Mouse (Mus musculus): ENCODE measurements around the gene Fh1. TPM values are rescaled to one million over a fixed set of nuclear protein-coding genes. Genes with fewer than 3 reads are reported as not detected.

Gene Fh1
- polyA plus RNA-seq, 1 experiment from 2014 or later: 75.4 TPM

DNA sequence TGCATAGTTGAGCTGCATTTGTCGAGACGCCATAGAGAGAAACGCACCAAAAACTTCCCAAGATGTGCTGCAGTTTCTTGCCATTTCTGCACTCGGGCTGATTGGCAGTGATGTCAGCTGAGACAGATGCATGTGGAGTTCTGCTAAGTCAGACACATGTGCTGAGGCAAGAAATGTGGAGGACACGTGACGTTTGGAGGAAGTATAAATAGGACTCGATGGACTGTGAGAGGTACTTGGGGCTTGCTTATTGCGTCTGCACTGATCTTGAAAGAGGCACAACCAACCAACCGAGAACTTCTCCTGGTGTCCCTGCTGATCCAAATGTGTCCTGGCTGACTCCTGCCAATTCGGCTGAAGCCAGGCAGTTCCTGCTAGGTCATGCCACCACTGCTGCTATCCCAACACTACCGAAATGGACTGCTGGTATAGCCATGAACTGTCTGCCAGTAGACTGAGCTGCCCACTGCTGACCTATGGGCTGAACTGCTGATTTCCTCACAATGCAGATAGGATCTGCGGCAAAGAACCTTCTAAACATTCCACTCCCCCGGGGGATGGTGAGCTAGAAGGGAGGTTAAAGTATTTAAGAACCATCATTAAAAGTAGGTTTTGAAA, 5.5 kb downstream of the Fh1 start, which contains the start of gene Kmo:
Gene Kmo (plus strand): TSS at position 568 of the 618 bp plus-strand sequence.
- no peak for ATAC-seq (ENCODE audit: insufficient read depth)
- no peak within 1 kb of the TSS for H3K27ac ChIP-seq (replicated peaks)
- no peak within 1 kb of the TSS for H3K9ac ChIP-seq
- no peak within 1 kb of the TSS for H3K4me3 ChIP-seq (replicated peaks)
- H3K36me3 ChIP-seq (replicated peaks): peaks cover 33% of the 10 kb centered on the region
- H3K4me1 ChIP-seq (replicated peaks): peaks cover 8% of the 10 kb centered on the region
- H3K9me3 ChIP-seq (replicated peaks): no peaks in the 10 kb centered on the region
- no peaks in the 10 kb centered on the region for H3K27me3 ChIP-seq
- WGBS (ENCODE audit: insufficient replicate concordance): 77% methylated on average over 13 of the region's 13 CpGs
- no peak within 1 kb of the TSS for H3K4me2 ChIP-seq

DNA sequence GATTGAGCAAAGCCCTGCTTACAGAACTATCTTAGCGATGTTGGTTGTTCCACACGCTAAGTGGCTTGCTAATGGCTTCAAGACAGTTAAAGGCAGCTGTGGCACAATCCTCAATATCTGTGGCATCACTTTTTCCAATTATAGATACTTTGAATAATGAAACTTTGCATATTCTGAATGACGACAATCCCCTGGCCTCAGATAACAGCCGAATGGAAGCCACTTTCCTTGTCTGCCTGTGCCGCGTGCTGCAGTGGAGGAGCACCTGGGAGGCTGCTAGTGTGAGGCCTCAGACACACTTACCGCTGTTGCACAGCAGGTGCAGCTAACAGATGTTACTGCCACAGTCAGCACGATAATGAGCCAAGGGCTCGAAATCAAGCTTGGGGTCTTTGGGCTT, 10.4 kb downstream of the Fh1 start:
- ATAC-seq (ENCODE audit: insufficient read depth): no peak
- no peaks in the 10 kb centered on the region for H3K27me3 ChIP-seq
- peaks cover 65% of the 10 kb centered on the region for H3K36me3 ChIP-seq (replicated peaks)
- WGBS (ENCODE audit: insufficient replicate concordance): 83% methylated on average over 9 of the region's 9 CpGs
- no peak overlapping the region for H3K27ac ChIP-seq (replicated peaks)
- no peak overlapping the region for H3K4me3 ChIP-seq (replicated peaks)
- no peaks in the 10 kb centered on the region for H3K9me3 ChIP-seq (replicated peaks)
- no peaks in the 10 kb centered on the region for H3K4me1 ChIP-seq (replicated peaks)
- H3K4me2 ChIP-seq: no peak overlapping the region
- H3K9ac ChIP-seq: no peak overlapping the region

DNA sequence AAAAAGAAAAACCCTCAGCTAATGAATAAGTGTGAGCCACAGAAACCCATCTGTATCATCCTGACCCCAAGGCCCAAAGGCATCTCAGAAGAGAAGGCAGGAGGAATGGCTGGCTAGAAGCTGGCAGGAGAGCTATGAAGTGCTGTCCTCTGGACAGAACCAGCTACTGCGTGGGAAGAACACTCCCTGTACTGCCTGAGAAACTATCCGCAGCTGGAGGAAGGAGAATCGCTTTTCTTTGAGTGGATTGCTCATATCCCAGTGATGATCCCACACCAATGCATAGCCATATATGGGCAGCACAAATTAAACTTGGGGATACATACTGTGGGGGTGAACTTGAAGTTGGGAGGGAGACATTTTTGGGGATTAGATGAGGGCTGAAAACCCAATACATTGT, 16.7 kb downstream of the Fh1 start:
- no peaks in the 10 kb centered on the region for H3K27me3 ChIP-seq
- WGBS (ENCODE audit: insufficient replicate concordance): 83% methylated on average over 3 of the region's 3 CpGs
- H3K27ac ChIP-seq (replicated peaks): peak overlapping the region; percentile 14; the same call in 1 of the 2 replicates
- no peak overlapping the region for H3K4me2 ChIP-seq
- no peak overlapping the region for H3K9ac ChIP-seq
- ATAC-seq (ENCODE audit: insufficient read depth): no peak
- H3K9me3 ChIP-seq (replicated peaks): no peaks in the 10 kb centered on the region
- no peak overlapping the region for H3K4me3 ChIP-seq (replicated peaks)
- H3K4me1 ChIP-seq (replicated peaks): peaks cover 2% of the 10 kb centered on the region; the same call in 1 of the 2 replicates
- H3K36me3 ChIP-seq (replicated peaks): peaks cover 74% of the 10 kb centered on the region

DNA sequence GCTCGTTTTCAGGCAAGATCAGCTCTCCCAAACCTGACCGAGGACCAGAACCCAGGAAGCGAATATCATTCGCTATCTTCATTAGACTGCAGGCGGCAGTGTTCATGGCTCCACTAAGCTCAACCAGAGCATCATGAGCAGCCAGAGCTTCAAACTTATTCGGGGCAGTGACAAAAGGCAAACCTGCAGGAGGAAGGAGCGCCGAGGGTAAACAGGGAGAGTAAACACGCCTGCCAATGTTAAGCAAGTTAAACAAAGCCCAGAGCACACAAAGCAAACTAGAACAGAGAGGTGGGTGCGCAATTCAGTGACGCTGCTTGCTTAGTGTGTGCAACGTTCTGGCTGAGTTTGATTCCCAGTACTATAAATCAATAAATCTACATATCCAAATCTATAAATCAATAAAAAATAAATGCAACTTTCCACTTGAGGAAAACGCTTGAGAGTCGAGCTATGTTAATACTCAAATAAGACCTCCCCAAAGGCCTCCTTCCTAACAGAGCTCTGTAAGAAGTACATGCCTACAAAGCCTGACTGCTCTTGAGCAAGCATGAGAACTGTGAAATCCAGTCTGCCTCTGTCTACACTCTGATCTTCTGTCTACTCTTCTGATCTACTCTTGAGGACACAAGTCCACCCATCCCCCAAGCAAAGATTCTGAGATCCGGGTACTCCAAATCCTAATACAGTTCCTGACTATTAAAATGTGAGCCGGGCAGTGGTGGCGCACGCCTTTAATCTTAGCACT, 17.4 kb downstream of the Fh1 start:
- Histone ChIP-seq H3K4me2 (no peak overlapping the region), H3K9ac (no peak overlapping the region), H3K27ac (replicated peaks) (0 out of 2 replicates have a peak overlapping the region, but pooled peaks have one; percentile 14), H3K4me3 (replicated peaks) (no peak overlapping the region), H3K4me1 (replicated peaks) (peaks cover 2% of the 10 kb centered on the region; the same call in 1 of the 2 replicates), H3K27me3 (no peaks in the 10 kb centered on the region), H3K36me3 (replicated peaks) (peaks cover 78% of the 10 kb centered on the region), H3K9me3 (replicated peaks) (no peaks in the 10 kb centered on the region)
- 75% methylated on average over 18 of the region's 18 CpGs for WGBS (ENCODE audit: insufficient replicate concordance)
- ATAC-seq (ENCODE audit: insufficient read depth): peak; percentile 87

DNA sequence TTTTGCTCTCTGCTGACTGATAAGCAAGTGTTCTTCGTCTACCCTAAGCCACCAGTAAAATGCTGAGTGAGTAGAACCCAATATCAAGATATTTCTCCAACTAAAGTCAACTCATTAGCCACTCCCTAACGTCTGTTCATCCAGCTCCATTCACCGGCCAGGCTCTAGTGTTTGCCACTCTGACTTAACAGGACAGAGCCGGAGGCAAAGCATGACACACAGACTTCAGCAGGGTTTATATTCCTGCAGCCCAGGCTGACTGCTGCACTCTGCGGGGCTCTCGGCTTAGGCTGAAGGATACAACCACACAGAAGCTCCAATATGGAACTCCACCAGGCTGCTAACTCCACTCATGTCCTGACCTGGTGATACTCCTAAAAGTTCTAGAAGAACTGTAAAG, 18.1 kb downstream of the Fh1 start:
- H3K27ac ChIP-seq (replicated peaks): no peak overlapping the region
- no peaks in the 10 kb centered on the region for H3K27me3 ChIP-seq
- H3K9ac ChIP-seq: no peak overlapping the region
- H3K36me3 ChIP-seq (replicated peaks): peaks cover 81% of the 10 kb centered on the region
- H3K4me3 ChIP-seq (replicated peaks): no peak overlapping the region
- H3K4me2 ChIP-seq: no peak overlapping the region
- H3K9me3 ChIP-seq (replicated peaks): no peaks in the 10 kb centered on the region
- peaks cover 2% of the 10 kb centered on the region; the same call in 1 of the 2 replicates for H3K4me1 ChIP-seq (replicated peaks)
- ATAC-seq (ENCODE audit: insufficient read depth): peak; percentile 10; the same call in 1 of the 2 replicates
- 66% methylated on average over 6 of the region's 6 CpGs for WGBS (ENCODE audit: insufficient replicate concordance)

DNA sequence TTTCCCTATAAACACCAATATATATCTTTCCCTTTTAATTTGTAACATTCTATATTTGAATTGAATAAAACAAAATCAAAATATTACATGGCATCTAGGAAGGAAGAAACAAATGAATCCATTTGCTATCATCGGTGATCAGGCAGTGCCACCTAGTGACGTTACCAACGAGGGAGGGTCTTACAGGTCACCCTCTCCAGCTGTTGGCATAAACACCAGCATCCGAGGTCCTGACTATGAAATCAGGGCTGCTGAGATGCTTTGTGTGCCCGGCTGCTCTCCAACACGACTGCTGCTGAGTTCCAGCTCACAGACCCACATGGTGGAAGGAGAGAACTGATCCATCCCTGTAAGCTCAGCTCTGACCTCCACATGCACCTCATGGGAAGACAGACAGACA, 22.0 kb downstream of the Fh1 start:
- no peak overlapping the region for H3K27ac ChIP-seq (replicated peaks)
- no peaks in the 10 kb centered on the region for H3K9me3 ChIP-seq (replicated peaks)
- peaks cover 66% of the 10 kb centered on the region for H3K36me3 ChIP-seq (replicated peaks)
- no peak overlapping the region for H3K4me2 ChIP-seq
- 76% methylated on average over 6 of the region's 6 CpGs for WGBS (ENCODE audit: insufficient replicate concordance)
- H3K4me1 ChIP-seq (replicated peaks): peaks cover 2% of the 10 kb centered on the region; the same call in 1 of the 2 replicates
- H3K4me3 ChIP-seq (replicated peaks): no peak overlapping the region
- no peak for ATAC-seq (ENCODE audit: insufficient read depth)
- H3K9ac ChIP-seq: no peak overlapping the region
- no peaks in the 10 kb centered on the region for H3K27me3 ChIP-seq

DNA sequence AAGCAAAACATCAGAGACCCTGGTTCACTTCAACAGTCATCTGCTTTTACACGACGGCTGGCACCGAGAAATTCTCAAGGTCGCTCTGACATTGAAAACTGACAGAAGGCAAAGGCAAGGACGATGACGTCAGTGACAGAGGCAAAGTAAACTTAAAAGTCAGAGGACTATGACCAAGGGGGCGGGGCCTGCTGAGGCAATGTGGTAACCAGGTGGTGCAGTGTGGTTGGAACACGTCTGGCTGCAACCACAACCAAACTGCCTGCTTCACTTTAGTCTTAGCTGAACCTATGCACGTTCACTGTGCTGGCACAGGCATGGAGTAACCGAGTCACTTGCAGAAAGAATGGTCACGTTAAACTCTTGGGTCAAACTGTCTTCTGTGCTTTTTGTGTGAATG, 23.2 kb downstream of the Fh1 start:
- ATAC-seq (ENCODE audit: insufficient read depth): peak; percentile 28; the same call in 1 of the 2 replicates
- no peak overlapping the region for H3K4me2 ChIP-seq
- H3K4me3 ChIP-seq (replicated peaks): no peak overlapping the region
- peaks cover 54% of the 10 kb centered on the region for H3K36me3 ChIP-seq (replicated peaks)
- H3K27me3 ChIP-seq: no peaks in the 10 kb centered on the region
- no peaks in the 10 kb centered on the region for H3K9me3 ChIP-seq (replicated peaks)
- WGBS (ENCODE audit: insufficient replicate concordance): 69% methylated on average over 11 of the region's 11 CpGs
- H3K27ac ChIP-seq (replicated peaks): no peak overlapping the region
- H3K4me1 ChIP-seq (replicated peaks): 0 out of 2 replicates have a peak, but pooled peaks cover under 1% of the 10 kb centered on the region
- no peak overlapping the region for H3K9ac ChIP-seq

DNA sequence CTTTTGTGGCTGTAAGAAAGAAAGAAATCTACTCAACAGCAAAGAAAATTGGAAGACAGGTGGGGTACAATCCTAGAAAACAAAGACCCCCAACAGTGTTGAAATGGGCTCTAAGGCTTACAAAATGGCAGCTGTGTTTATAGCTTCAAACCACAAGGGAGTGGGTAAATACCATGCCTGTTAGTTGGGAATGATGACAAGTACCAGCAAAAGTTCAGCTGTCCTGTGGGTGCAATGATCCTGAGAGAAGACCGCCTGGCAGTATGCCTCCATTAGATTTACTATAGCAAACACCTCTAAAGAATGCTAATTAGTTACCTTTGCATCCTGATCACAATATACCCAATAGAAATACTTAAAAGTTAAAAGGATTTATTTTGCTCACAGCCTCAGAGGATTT, 32.6 kb downstream of the Fh1 start:
- Histone ChIP-seq H3K36me3 (replicated peaks) (no peaks in the 10 kb centered on the region), H3K4me2 (no peak overlapping the region), H3K27me3 (no peaks in the 10 kb centered on the region), H3K9ac (no peak overlapping the region), H3K27ac (replicated peaks) (no peak overlapping the region), H3K9me3 (replicated peaks) (no peaks in the 10 kb centered on the region), H3K4me3 (replicated peaks) (no peak overlapping the region), H3K4me1 (replicated peaks) (no peaks in the 10 kb centered on the region)
- no peak for ATAC-seq (ENCODE audit: insufficient read depth)
- 71% methylated on average over 1 of the region's 1 CpGs for WGBS (ENCODE audit: insufficient replicate concordance)

DNA sequence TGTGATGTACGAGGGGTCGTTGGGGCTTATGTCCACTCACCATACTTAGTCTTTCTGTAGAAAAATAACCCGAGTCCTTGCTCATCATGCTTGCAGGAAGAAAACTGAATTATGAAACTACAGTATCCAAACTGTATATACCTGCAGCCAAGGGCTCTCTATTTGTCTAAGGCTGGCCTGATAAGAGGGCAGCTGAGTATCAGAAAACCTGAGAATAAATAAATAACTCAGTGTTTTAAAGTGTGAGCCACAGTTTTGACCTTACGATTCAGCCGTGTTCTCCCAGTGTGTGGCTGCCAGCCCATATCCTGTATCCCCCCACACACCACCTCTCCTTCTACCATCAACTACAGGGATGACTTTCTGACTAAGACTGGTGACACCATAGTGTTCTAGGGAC, 38.8 kb downstream of the Fh1 start:
- Histone ChIP-seq H3K27ac (replicated peaks) (no peak overlapping the region), H3K9me3 (replicated peaks) (no peaks in the 10 kb centered on the region), H3K4me3 (replicated peaks) (no peak overlapping the region), H3K27me3 (no peaks in the 10 kb centered on the region), H3K36me3 (replicated peaks) (no peaks in the 10 kb centered on the region), H3K4me1 (replicated peaks) (no peaks in the 10 kb centered on the region), H3K9ac (no peak overlapping the region), H3K4me2 (no peak overlapping the region)
- no peak for ATAC-seq (ENCODE audit: insufficient read depth)
- 59% methylated on average over 5 of the region's 5 CpGs for WGBS (ENCODE audit: insufficient replicate concordance)

DNA sequence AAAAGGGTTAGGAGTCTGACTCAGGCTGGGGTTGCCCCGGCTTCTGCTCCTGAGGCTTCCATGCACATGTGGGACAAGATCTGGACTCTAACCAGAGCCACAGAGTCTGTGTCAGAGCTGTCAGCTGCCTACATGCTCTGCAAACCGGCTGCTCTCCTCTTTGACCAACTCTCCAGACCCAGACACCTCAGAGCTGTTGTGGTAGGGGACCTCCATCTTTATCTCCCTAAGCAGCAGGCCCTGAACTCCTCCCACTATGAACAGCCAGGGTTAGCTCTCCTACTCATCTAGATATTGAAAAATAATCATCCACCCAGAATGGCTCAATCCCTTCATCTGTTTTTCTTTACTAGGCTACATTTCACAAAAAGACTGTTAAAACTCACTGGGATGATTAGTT, 40.2 kb downstream of the Fh1 start:
- Histone ChIP-seq H3K36me3 (replicated peaks) (no peaks in the 10 kb centered on the region), H3K9me3 (replicated peaks) (no peaks in the 10 kb centered on the region), H3K4me3 (replicated peaks) (no peak overlapping the region), H3K9ac (no peak overlapping the region), H3K4me1 (replicated peaks) (no peaks in the 10 kb centered on the region), H3K27ac (replicated peaks) (no peak overlapping the region), H3K4me2 (no peak overlapping the region), H3K27me3 (no peaks in the 10 kb centered on the region)
- no peak for ATAC-seq (ENCODE audit: insufficient read depth)
- 59% methylated on average over 2 of the region's 2 CpGs for WGBS (ENCODE audit: insufficient replicate concordance)

DNA sequence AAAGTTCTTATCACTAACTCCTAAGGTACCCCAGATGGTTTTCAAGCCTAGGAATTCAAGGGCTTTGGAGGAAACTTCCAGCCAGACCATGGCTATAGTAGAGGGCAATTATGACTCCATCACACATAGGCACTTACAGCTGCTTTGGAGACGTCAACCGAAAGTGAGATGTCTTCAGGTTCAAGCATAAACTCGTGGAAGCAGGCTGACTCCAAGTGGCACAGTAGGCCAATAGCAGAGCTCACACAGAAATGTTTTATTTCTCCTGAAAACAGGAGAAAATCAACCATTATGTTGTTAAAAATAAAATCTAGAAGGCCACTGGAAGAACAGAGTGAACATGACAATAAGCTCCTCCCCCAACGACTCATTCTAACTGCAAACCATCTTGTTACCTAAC, 42.6 kb downstream of the Fh1 start:
- H3K9me3 ChIP-seq (replicated peaks): no peaks in the 10 kb centered on the region

More for the DNA sequence above, 42.6 kb downstream of the Fh1 start:
- Histone ChIP-seq H3K36me3 (replicated peaks) (no peaks in the 10 kb centered on the region), H3K27me3 (no peaks in the 10 kb centered on the region), H3K4me3 (replicated peaks) (no peak overlapping the region), H3K27ac (replicated peaks) (no peak overlapping the region), H3K4me2 (no peak overlapping the region), H3K4me1 (replicated peaks) (no peaks in the 10 kb centered on the region), H3K9ac (no peak overlapping the region)
- ATAC-seq (ENCODE audit: insufficient read depth): no peak
- WGBS (ENCODE audit: insufficient replicate concordance): 61% methylated on average over 4 of the region's 4 CpGs
